Mouse (Mus musculus): Measurements from ENCODE around the gene Gm8374. TPM values are rescaled to one million over a fixed set of nuclear protein-coding genes. Genes with fewer than 3 reads are reported as not detected.
"Not testable (repeated sequence)": the region's sequence is repeated elsewhere in the genome, so short reads cannot be mapped to it uniquely, and the experiment has no call there.

Gene Gm8374
- polyA plus RNA-seq (2015; fragmentation: Nextera tagmentation; extraction: Ambion mirVana), result not detected in 2 replicates

GRCm38 (mm10) chr14:7365034-7365433 lies at the start of gene Gm8374:
TSS of gene Gm8374 (minus strand) at chr14:7365134.
- H3K9me3 ChIP-seq (replicated peaks); H3K4me1 ChIP-seq; ATAC-seq (replicated peaks; ENCODE audit: low FRiP score); H3K27ac ChIP-seq; H3K9ac ChIP-seq; H3K36me3 ChIP-seq; H3K4me3 ChIP-seq (replicated peaks); H3K27me3 ChIP-seq; H3K4me2 ChIP-seq: not testable (repeated sequence)
- WGBS, result 88% methylated on average over 3 of the region's 3 CpGs

- H3K36me3 ChIP-seq; H3K4me1 ChIP-seq; H3K9ac ChIP-seq; H3K9me3 ChIP-seq (replicated peaks); ATAC-seq (replicated peaks; ENCODE audit: low FRiP score); H3K4me2 ChIP-seq; H3K27ac ChIP-seq; H3K27me3 ChIP-seq; H3K4me3 ChIP-seq (replicated peaks): not testable (repeated sequence)
- no CpG with 5 or more reads among the region's 1 CpGs for WGBS
These were observed 32.6 kb downstream of the Gm8374 start, which contains the start of gene Gm5797 for GRCm38 (mm10) chr14:7332295-7332694. TSS of gene Gm5797 (minus strand) at chr14:7332395.

GRCm38 (mm10) chr14:7315093-7315492 lies 49.8 kb downstream of the Gm8374 start:
- not testable (repeated sequence) for H3K36me3 ChIP-seq; ATAC-seq (replicated peaks; ENCODE audit: low FRiP score); H3K9me3 ChIP-seq (replicated peaks); H3K27me3 ChIP-seq; H3K4me1 ChIP-seq; H3K27ac ChIP-seq
- H3K4me3 ChIP-seq (replicated peaks), result peak overlapping the region; percentile 49
- peak overlapping the region; percentile 83 for H3K4me2 ChIP-seq
- WGBS, result 0% methylated on average over 15 of the region's 19 CpGs
- peak overlapping the region; percentile 39 for H3K9ac ChIP-seq

- not testable (repeated sequence) for H3K36me3 ChIP-seq; H3K4me1 ChIP-seq; H3K27ac ChIP-seq; ATAC-seq (replicated peaks; ENCODE audit: low FRiP score); H3K9me3 ChIP-seq (replicated peaks); H3K27me3 ChIP-seq
- Histone ChIP-seq H3K4me2 (peak within 1 kb of the TSS; percentile 83), H3K9ac (peak within 1 kb of the TSS; percentile 39), H3K4me3 (replicated peaks) (peak within 1 kb of the TSS; percentile 49)
- WGBS, result 0% methylated on average over 16 of the region's 35 CpGs
These were observed 50.3 kb downstream of the Gm8374 start, which contains the start of gene Gm3739 for GRCm38 (mm10) chr14:7314661-7315060. TSS of gene Gm3739 (minus strand) at chr14:7315049.

Other genes starting within 250 kb of the Gm8374 start
- not detected in 2 replicates for gene Gm6676, start 239.7 kb downstream of the Gm8374 start, polyA plus RNA-seq (2015; fragmentation: Nextera tagmentation; extraction: Ambion mirVana)
- 3.0 and 3.5 TPM in 2 replicates for gene Gm3512, start 190.6 kb downstream of the Gm8374 start, polyA plus RNA-seq (2015; fragmentation: Nextera tagmentation; extraction: Ambion mirVana)
- not detected in 2 replicates for gene Gm16434, start 170.6 kb downstream of the Gm8374 start, polyA plus RNA-seq (2015; fragmentation: Nextera tagmentation; extraction: Ambion mirVana)
- gene Gm3727, start 100.4 kb downstream of the Gm8374 start, polyA plus RNA-seq (2015; fragmentation: Nextera tagmentation; extraction: Ambion mirVana), result not detected in 2 replicates
- gene Gm3739, start 50.1 kb downstream of the Gm8374 start, polyA plus RNA-seq (2015; fragmentation: Nextera tagmentation; extraction: Ambion mirVana), result 0.37 and 0.57 TPM in 2 replicates
- not detected in 2 replicates for gene Gm5797, start 32.7 kb downstream of the Gm8374 start, polyA plus RNA-seq (2015; fragmentation: Nextera tagmentation; extraction: Ambion mirVana)
- not detected in 2 replicates for gene Gm3755, start 85.8 kb upstream of the Gm8374 start, polyA plus RNA-seq (2015; fragmentation: Nextera tagmentation; extraction: Ambion mirVana)
- 0.44 TPM in 1 of 2 replicates, not detected in the other for gene Gm3752, start 118.6 kb upstream of the Gm8374 start, polyA plus RNA-seq (2015; fragmentation: Nextera tagmentation; extraction: Ambion mirVana)
- gene Gm3558, start 203.4 kb upstream of the Gm8374 start, polyA plus RNA-seq (2015; fragmentation: Nextera tagmentation; extraction: Ambion mirVana), result 0.10 and 0.32 TPM in 2 replicates
- gene Gm10338, start 230.5 kb upstream of the Gm8374 start, polyA plus RNA-seq (2015; fragmentation: Nextera tagmentation; extraction: Ambion mirVana), result not detected in 2 replicates